Mouse (Mus musculus): ENCODE measurements at regions not wholly inside any gene's neighbourhood (a gene's known extent, or its start where the extent isn't known, plus 50 kb on each side); places are given as distances from the start of the nearest gene placed in this dataset.
"Not testable (repeated sequence)": the region's sequence is repeated elsewhere in the genome, so short reads cannot be mapped to it uniquely, and the experiment has no call there.

GRCm38 (mm10) chr13:97358261-97358660 is 117.4 kb downstream of the Enc1 start:
- no peak for TF ChIP-seq CTCF (IDR thresholded peaks at IDR 0.05; ENCODE audit: borderline replicate concordance, extremely low read depth, insufficient read depth, insufficient read length)
- no peak for TF ChIP-seq POLR2A (IDR thresholded peaks at IDR 0.05; ENCODE audit: borderline replicate concordance, extremely low read depth, insufficient read depth, insufficient read length, poor library complexity, severe bottlenecking)
- no peak for DNase-seq (ENCODE audit: low read depth)

- peak; percentile 41 for DNase-seq (ENCODE audit: low read depth)
- TF ChIP-seq POLR2A (IDR thresholded peaks at IDR 0.05; ENCODE audit: borderline replicate concordance, extremely low read depth, insufficient read depth, insufficient read length, poor library complexity, severe bottlenecking) (no peak), CTCF (IDR thresholded peaks at IDR 0.05; ENCODE audit: borderline replicate concordance, extremely low read depth, insufficient read depth, insufficient read length) (no peak)
Observed at GRCm38 (mm10) chr13:97356923-97357807, 116.3 kb downstream of the Enc1 start.

- DNase-seq (ENCODE audit: low read depth), result not testable (repeated sequence)
Observed at GRCm38 (mm10) chr13:97355411-97355810, 114.5 kb downstream of the Enc1 start.

- no peak for DNase-seq (ENCODE audit: low read depth)
- TF ChIP-seq CTCF (IDR thresholded peaks at IDR 0.05; ENCODE audit: borderline replicate concordance, extremely low read depth, insufficient read depth, insufficient read length) (no peak), POLR2A (IDR thresholded peaks at IDR 0.05; ENCODE audit: borderline replicate concordance, extremely low read depth, insufficient read depth, insufficient read length, poor library complexity, severe bottlenecking) (no peak)
Observed at GRCm38 (mm10) chr13:97347696-97348095, 106.8 kb downstream of the Enc1 start.

DNA sequence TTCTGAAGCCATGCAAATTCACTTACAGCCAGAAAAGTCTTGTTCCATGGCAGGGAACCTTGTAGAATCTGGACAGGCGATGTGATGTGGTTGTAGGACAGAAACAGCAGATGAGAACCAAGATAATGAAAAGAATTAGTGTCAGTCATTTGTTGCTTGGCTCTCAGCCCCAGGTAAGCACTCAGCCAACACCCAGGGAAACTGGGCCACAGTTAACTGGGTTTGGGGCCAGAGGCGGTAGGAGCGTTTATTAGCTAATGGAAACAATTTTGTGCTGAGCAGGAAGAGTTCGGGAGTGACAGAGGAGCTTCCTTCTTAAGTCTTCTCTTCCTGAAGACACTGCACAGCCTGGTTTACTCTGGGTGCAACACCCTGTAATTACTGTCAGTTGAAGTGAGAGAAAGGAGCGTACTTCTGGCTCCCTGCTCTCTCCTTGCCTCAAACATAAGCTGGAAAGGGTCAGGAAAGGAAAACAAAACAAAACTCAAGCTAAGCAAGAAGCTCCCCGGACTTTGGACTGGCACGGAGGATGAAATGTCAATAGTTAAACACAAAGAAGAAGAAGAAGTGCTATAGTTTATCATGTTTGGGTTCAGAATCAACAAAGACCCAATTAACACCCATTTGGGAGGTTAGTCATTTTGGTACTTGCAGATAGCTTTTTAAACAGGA is 100.4 kb downstream of the Enc1 start:
- DNase-seq (ENCODE audit: low read depth), result peak; percentile 50
- TF ChIP-seq POLR2A (IDR thresholded peaks at IDR 0.05; ENCODE audit: borderline replicate concordance, extremely low read depth, insufficient read depth, insufficient read length, poor library complexity, severe bottlenecking) (no peak), CTCF (IDR thresholded peaks at IDR 0.05; ENCODE audit: borderline replicate concordance, extremely low read depth, insufficient read depth, insufficient read length) (no peak)

DNA sequence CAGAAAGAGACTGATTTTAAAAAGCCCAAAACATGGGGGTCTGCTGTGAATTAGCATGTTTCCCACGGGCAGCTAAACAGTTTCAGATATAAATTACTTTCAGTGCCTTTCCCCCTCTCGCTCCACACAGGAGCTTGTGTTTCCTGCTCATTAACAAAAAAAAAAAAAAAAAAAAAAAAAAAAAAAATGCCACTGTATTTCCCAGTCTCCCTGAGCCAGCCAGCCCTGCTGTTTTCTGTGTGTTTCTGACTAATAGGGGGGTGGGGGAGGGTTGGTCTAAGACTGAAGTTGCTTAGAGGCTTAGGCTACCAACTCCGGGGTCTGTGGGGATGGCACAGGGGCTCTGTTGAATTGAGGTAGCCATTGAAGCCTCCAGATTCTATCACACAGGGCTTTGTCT is 97.0 kb downstream of the Enc1 start:
- TF ChIP-seq CTCF (IDR thresholded peaks at IDR 0.05; ENCODE audit: borderline replicate concordance, extremely low read depth, insufficient read depth, insufficient read length) (no peak), POLR2A (IDR thresholded peaks at IDR 0.05; ENCODE audit: borderline replicate concordance, extremely low read depth, insufficient read depth, insufficient read length, poor library complexity, severe bottlenecking) (no peak)
- peak; percentile 88 for DNase-seq (ENCODE audit: low read depth)

DNA sequence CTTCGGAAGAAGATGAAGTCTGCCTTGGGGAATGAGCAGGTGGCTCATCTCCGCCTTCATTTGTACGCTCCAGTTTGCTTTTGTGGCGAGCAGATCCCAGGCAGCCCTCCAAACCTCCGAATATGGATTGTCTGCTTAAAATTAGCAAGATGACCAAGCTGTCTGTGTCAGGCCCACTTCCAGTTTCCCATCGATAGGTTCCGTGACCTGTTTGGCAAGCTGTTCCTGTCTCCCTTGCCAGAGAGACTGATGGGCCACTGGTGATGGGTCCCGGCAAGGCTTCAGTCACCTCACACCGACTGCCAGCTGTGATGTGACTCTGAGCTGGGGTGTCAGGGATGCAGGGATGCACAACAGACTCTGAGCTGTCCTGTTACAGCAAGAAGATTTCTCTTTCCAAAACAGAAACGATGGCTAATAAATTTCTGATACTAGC is 96.4 kb downstream of the Enc1 start:
- DNase-seq (ENCODE audit: low read depth), result peak; percentile 79
- TF ChIP-seq POLR2A (IDR thresholded peaks at IDR 0.05; ENCODE audit: borderline replicate concordance, extremely low read depth, insufficient read depth, insufficient read length, poor library complexity, severe bottlenecking) (no peak), CTCF (IDR thresholded peaks at IDR 0.05; ENCODE audit: borderline replicate concordance, extremely low read depth, insufficient read depth, insufficient read length) (no peak)

DNA sequence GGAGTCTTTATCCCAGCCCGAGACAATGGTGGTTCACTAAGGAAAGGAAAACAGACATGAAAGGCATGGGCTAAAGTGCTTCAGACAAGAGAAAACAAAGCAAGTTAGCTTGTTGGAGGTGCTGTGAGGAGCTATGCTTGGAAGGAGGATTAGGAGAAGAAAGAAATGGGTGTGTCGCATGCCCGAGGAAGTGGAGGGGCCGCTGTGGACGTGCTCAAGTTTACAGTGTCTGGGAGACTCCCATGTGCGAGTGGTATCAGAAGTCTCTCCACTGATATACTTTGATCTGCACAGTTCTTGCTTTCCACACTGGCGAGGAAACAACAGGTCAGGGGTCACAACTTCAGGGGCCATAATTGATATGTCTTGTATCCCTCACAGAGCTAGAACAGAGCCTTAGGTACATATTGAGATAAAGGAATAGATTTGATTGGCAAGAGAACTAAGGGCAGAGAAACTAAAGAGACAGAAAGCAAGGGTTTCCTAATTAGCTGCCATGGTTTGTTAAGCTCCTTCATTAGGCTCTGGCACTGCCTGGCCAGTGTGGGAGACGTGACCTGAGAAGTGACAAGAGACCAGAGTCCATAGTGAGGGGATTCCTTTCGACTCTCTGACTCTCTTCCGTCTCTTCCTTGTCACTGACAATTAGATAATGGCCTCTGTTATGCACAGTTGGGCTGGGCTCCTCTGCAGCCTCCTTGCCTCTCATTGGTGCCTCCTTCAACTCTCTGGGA is 93.1 kb downstream of the Enc1 start:
- DNase-seq (ENCODE audit: low read depth), result peak; percentile 59
- no peak for TF ChIP-seq POLR2A (IDR thresholded peaks at IDR 0.05; ENCODE audit: borderline replicate concordance, extremely low read depth, insufficient read depth, insufficient read length, poor library complexity, severe bottlenecking)
- TF ChIP-seq CTCF (IDR thresholded peaks at IDR 0.05; ENCODE audit: borderline replicate concordance, extremely low read depth, insufficient read depth, insufficient read length), result no peak

GRCm38 (mm10) chr13:97331072-97331471 is 90.2 kb downstream of the Enc1 start:
- no peak for DNase-seq (ENCODE audit: low read depth)
- no peak for TF ChIP-seq CTCF (IDR thresholded peaks at IDR 0.05; ENCODE audit: borderline replicate concordance, extremely low read depth, insufficient read depth, insufficient read length)
- TF ChIP-seq POLR2A (IDR thresholded peaks at IDR 0.05; ENCODE audit: borderline replicate concordance, extremely low read depth, insufficient read depth, insufficient read length, poor library complexity, severe bottlenecking), result no peak

- DNase-seq (ENCODE audit: low read depth), result not testable (repeated sequence)
Observed at GRCm38 (mm10) chr13:97321307-97321706, 80.4 kb downstream of the Enc1 start.

- TF ChIP-seq POLR2A (IDR thresholded peaks at IDR 0.05; ENCODE audit: borderline replicate concordance, extremely low read depth, insufficient read depth, insufficient read length, poor library complexity, severe bottlenecking), result no peak
- TF ChIP-seq CTCF (IDR thresholded peaks at IDR 0.05; ENCODE audit: borderline replicate concordance, extremely low read depth, insufficient read depth, insufficient read length), result no peak
- no peak for DNase-seq (ENCODE audit: low read depth)
Observed at GRCm38 (mm10) chr13:97320756-97321155, 79.9 kb downstream of the Enc1 start.
